Mouse (Mus musculus) cerebellum, adult 11 months (tissue): Measurements from ENCODE around the gene Zfp975.
A peak's percentile ranks its signal among the peaks of the same experiment; 100 is the strongest.
"Not testable (repeated sequence)": the region's sequence is repeated elsewhere in the genome, so short reads cannot be mapped to it uniquely, and the experiment has no call there.

Source experiments
- DNase-seq: peaks from one replicate; pipeline ENCODE4 v3.0.0; 2022

Zfp975 gene

DNA sequence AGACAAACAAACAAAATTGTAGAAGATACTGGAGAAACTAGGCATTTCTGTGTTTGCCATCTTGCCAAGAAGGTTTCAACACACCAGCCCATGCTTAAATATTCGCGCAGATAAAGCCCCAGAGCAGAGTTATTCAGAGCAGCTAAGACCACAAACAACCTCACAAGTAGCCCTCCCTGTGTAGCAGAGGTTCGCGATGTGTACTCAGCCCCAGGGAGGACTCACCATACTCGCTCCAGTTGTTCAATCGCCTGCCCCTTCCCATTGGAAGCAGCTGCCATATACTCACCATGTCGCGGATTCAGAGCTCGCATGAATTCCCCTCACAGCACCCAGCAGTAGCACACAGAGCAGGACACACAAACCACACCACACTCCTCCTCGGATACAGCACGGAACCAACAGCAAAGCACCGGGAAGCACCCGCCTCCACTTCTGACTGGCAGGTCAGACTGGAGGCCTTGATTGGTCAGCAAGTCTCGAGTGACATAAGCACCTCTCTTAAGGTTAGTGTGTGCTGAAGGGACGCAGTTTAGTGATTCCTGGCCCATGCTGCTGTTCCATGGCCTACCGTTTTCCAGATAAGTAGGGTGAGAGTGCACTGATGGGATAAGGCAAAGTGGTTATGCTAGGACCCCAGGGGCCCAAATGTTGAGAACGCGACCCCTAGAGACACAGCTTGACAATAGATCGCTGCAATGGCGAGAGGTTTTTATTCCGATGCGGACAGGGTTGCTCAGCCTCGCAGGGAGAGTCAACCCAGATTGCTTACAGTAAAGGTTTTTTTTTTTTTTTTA lies at the start of gene Zfp975:
Zfp975 (minus strand) TSS at position 381 of the 797 bp plus-strand sequence.
- DNase-seq: peak; percentile 75

DNA sequence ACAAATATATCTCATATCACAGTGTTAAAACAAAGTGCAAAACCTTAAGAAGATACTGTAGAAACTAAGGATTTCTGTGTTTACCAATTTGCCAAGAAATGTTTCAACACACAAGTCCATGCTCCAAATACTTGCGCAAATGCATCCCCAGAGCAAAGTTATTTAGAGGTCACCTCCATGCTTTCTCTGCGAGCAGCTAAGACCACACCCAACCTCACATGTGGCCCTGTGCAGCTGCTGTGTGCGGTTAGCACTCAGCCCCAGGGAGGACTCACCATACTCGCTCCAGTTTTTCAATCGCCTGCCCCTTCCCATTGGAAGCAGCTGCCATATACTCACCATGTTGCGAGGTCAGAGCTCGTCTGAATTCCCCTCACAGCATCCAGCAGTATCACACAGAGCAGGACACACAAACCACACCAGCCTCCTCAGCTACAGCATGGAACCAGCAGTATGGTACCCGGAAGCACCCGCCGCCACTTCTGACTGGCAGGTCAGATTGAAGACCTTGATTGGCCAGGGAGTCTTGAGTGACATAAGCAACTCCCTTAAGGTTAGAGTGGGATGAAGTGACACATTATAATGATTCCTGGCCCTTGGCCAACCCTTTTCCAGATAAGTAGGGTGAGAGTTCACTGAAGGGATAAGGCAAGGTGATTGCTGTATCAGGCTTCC lies 46.1 kb upstream of the Zfp975 start:
- no peak for DNase-seq

DNA sequence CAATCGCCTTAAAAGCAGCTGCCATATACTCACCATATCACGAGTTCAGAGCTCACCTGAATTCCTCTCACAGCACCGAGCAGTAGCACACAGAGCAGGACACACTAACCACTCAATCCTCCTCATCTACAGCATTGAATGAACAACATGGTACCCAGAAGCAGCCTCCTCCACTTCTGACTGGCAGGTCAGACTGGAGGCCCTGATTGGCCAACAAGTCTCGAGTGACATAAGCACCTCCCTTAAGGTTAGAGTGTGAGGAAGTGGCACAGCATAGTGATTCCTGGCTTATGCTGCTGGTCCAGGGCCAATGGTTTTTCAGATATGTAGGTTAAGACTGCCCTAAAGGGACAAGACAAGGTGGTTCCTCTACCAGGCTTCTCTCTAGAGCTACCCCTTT lies 34.4 kb upstream of the Zfp975 start, which contains the start of gene Gm17067:
Gm17067 (minus strand) TSS at position 101 of the 400 bp plus-strand sequence.
- not testable (repeated sequence) for DNase-seq

DNA sequence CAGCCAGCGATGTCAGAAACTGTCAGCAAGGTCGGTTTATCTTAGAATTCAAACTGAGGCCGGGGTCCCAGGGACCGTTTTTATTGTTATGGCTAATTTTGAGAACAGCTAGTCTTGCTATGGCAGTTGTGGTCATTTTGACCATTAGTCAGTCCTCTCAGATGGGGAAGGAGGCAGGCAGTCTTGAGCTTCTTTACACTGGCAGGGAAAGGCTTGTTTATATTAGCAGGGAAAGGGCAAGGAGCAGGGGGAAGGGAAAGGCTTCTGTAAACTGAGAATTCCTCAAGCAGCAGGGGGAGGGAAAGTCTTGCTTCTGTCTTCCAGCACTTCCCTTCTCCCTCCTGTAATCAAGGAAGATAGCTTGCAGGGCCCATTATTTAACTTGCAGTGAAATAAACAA lies 709 bp upstream of the Zfp975 start:
- DNase-seq: not testable (repeated sequence)

DNA sequence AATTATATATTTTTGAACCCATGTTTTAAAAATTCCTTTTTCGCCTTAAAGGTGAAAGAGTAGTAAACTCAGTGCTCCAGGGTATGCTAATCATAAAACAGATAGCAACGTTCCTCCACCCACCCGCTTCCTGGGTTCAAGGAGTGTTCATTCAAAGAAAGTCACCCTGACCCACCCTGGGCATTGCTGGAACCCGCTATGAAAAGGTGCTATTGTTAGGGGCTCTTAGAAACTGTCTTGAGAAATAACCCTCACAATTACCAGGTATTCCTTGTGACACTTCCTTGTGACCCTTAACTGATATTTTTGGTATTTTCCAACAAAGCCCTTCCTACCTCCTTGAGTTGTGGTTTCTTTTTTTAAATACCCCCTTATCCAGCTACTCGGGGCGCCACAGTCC lies 12.5 kb downstream of the Zfp975 start:
- DNase-seq: not testable (repeated sequence)

DNA sequence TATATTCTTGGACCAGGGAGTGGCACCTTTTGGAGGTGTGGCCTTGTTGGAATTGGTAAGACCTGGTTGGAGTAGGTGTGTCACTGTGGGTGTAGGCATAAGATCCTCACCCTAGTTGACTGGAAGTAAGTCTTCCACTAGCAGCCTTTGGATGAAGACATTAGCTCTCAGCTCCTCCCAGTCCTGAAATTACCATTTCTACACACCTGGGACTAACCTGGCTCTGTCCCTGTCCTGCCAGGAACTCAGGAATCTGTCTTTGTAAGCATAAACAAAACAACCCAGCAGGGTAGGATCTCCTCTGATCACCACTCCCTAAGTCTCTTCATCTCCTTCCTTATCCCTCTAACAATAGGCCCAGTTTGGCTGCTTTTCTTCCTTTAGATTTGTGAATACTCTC lies 12.9 kb downstream of the Zfp975 start:
- DNase-seq: not testable (repeated sequence)

DNA sequence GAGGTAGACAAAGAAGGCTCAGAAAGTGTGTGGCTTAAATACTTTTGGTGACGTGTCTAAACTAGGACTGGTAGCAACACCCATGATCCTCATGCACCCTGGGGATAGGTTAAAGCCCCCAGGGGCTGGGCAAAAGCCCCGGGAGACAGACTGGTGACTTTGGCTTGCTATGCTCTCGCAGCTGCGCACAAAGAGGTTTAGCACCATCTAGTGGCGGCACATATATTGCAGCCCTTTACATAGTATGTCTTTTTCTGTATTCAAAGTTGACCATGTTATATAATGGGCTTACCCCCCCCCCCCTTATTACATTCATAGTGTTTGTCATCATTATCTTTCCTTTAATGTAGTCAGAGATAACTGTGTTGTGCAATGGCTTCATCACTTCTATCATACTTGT lies 32.4 kb downstream of the Zfp975 start:
- not testable (repeated sequence) for DNase-seq

DNA sequence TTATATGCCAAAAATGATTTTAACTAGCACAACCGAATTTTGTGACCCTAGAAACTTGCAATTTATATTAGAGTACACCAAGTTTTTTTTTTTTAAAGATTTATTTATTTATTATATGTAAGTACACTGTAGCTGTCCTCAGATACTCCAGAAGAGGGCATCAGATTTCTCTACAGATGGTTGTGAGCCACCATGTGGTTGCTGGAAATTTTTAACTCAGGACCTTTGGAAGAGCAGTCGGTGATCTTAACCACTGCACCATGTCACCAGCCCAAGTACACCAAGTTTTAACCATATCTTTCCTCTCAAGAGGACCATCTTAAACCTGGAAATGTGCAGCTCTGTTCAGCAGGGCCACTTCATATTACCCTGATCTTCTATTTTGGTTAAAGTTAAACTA lies 37.3 kb downstream of the Zfp975 start:
- DNase-seq: not testable (repeated sequence)

DNA sequence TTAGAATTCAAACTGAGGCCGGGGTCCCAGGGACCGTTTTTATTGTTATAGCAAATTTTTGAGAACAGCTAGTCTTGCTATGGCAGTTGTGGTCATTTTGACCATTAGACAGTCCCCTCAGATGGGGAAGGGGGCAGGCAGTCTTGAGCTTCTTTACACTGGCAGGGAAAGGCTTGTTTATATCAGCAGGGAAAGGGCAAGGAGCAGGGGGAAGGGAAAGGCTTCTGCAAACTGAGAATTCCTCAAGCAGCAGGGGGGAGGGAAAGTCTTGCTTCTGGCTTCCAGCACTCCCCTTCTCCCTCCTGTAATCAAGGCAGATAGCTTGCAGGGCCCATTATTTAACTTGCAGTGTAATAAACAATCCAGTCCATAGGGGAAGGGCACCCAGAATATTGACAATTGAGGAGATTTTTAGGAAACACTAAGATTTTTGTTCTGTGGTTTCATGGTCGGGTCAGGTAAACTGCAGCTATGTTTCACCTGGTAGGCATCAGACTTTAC lies 49.4 kb downstream of the Zfp975 start:
- DNase-seq: not testable (repeated sequence)

DNA sequence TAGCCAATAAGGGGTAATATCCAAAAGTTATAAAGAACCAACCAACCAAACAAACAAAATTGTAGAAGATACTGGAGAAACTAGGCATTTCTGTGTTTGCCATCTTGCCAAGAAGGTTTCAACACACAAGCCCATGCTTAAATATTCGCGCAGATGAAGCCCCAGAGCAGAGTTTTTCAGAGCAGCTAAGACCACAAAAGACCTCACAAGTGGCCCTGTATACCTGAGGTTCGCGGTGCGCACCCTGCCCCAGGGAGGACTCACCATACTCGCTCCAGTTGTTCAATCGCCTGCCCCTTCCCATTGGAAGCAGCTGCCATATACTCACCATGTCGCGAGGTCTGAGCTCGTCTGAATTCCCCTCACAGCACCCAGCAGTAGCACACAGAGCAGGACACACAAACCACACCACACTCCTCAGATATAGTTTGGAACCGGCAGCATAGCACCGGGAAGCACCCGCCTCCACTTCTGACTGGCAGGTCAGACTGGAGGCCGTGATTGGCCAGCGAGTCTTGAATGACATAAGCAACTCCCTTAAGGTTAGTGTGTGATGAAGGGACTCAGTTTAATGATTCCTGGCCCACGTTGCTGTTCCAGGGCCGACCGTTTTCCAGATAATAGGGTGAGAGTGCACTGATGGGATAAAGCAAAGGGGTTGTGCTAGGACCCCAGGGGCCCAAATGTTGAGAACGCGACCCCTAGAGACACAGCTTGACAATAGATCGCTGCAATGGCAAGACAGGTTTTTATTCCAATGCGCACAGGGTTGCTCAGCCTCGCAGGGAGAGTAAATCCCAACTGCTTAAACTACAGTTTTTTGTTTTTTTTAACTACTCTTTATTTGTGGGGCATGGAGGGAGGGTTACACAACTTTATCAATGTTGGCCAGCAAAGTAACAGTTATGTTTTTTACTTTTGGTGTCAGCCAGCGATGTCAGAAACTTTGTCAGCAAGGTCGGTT lies 50.1 kb downstream of the Zfp975 start, which contains the start of gene Zfp976:
Zfp976 (minus strand) TSS at position 437 of the 964 bp plus-strand sequence.
- DNase-seq: peak; percentile 26

DNA sequence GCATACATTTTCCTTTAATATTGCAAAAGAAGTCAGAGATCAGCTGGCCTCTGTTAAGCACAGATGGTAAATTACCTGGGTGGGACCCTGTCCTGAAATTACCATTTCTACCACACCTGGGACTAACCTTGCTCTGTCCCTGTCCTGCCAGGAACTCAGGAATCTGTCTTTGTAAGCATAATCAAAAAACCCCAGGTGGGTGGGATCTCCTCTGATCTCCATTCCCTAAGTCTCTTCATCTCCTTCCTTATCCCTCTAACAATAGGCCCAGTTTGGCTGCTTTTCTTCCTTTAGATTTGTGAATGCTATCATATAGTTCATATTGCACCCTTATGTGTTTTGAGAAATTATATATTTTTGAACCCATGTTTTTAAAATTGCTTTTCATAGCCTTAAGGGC lies 61.5 kb downstream of the Zfp975 start:
- not testable (repeated sequence) for DNase-seq
